Mouse (Mus musculus) C2C12 (cell line): ENCODE data around the gene Derl3. TPM values are rescaled to one million over a fixed set of nuclear protein-coding genes. Genes with fewer than 3 reads are reported as not detected.

Experiments used
- H3K27me3 ChIP-seq: one replicate; pipeline ENCODE4 v1.6.1; 2011; ENCODE audit not compliant: control insufficient read depth, insufficient read depth, insufficient read length
- H3K36me3 ChIP-seq: one replicate; pipeline ENCODE4 v1.6.1; 2011; ENCODE audit not compliant: control insufficient read depth, insufficient read depth
- H3K4me3 ChIP-seq: one replicate; pipeline ENCODE4 v1.5.1; 2011; ENCODE audit warnings: mild to moderate bottlenecking, control low read depth; ENCODE audit not compliant: poor library complexity, insufficient read depth, severe bottlenecking
- H3K79me2 ChIP-seq: one replicate; pipeline ENCODE4 v1.6.1; 2011; ENCODE audit not compliant: control insufficient read depth, insufficient read depth
- H3K79me3 ChIP-seq: one replicate; pipeline ENCODE4 v1.6.1; 2011; ENCODE audit warnings: low read depth, control low read depth
- H3ac ChIP-seq: one replicate; pipeline ENCODE3; 2011; ENCODE audit warnings: low read depth; ENCODE audit not compliant: control insufficient read depth, insufficient read length
- CEBPB ChIP-seq: IDR thresholded peaks from one replicate; pipeline ENCODE4 v1.6.1; 2011; ENCODE audit warnings: low read depth, mild to moderate bottlenecking, control low read depth, moderate library complexity
- CTCF ChIP-seq: IDR thresholded peaks from one replicate; pipeline ENCODE4 v1.5.1; 2011; ENCODE audit not compliant: control insufficient read depth, insufficient read depth, insufficient read length
- FOSL1 ChIP-seq: IDR thresholded peaks from one replicate; pipeline ENCODE4 v1.8.0; 2011; ENCODE audit warnings: mild to moderate bottlenecking, low read length; ENCODE audit not compliant: poor library complexity, insufficient read depth, severe bottlenecking
- MAX ChIP-seq: IDR thresholded peaks from one replicate; pipeline ENCODE4 v1.6.1; 2011; ENCODE audit warnings: mild to moderate bottlenecking, control low read depth
- MYOD1 ChIP-seq: IDR thresholded peaks from one replicate; pipeline ENCODE4 v1.6.1; 2011; ENCODE audit warnings: low read depth; ENCODE audit not compliant: control insufficient read depth, insufficient read length
- MYOG ChIP-seq: IDR thresholded peaks from one replicate; pipeline ENCODE4 v1.6.1; 2011; ENCODE audit not compliant: control insufficient read depth, insufficient read length; ENCODE audit errors: extremely low read depth
- USF1 ChIP-seq: IDR thresholded peaks from one replicate; pipeline ENCODE4 v1.6.1; 2011; ENCODE audit warnings: low read depth, mild to moderate bottlenecking, control low read depth, moderate library complexity
- polyA plus RNA-seq: library from polyadenylated mRNA; unstranded; fragments of >200 nt; fragmentation: generic; extraction: Trizol; gene quantifications from one replicate; pipeline ENCODE4 v1.2.1, GENCODE M21; 2012; ENCODE audit warnings: missing spikeins

The Derl3 gene
- polyA plus RNA-seq, 1 experiment: 0.25 TPM

DNA sequence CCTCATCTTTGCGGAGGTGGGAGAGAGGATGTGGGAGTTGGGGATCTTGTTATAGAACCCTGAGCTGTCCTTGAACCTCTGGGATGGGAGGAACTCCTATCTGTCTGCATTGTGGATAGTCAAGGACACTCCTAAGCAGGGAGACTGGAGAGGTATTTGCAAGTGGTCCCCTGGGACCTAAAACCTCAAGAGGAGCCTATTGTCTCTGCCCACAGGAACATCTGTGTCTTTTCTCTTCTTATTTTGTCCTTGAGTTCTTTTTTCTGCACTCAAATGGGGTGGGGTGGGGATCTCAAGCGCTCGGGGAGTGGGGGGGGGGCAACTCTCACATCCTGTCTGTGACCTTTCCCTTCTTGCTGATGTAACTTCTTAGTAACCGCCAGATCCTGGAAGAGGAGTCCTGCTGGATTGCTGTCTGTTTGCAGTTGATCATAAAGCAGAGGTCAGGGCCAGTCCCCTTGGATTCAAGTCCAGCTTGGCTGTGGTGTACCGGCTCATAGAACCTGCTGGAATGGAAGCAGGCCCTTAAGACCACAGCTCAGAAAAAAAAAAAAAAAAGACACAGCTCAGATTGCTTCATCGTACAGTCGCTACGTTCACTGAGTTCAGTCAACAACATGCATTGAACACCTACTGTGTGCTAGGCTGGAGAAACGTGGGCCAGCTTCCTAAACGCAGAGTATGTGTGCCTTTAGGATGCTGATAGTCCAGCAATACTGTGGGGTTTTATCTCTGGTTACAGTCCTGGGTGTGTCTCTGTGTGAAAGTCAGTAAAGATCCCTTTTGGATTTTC lies 44.8 kb downstream of the Derl3 start:
- H3K79me2 ChIP-seq: no peaks in the 10 kb centered on the region
- H3K27me3 ChIP-seq: no peaks in the 10 kb centered on the region
- H3ac ChIP-seq: no peak overlapping the region
- H3K4me3 ChIP-seq: no peak overlapping the region
- no peaks in the 10 kb centered on the region for H3K36me3 ChIP-seq
- no peak for TF ChIP-seq MYOD1
- no peak for TF ChIP-seq MAX
- no peak for TF ChIP-seq FOSL1
- TF ChIP-seq USF1: no peak
- TF ChIP-seq CTCF: no peak
- TF ChIP-seq CEBPB: peak; percentile 59
- TF ChIP-seq MYOG: no peak
- H3K79me3 ChIP-seq: no peaks in the 10 kb centered on the region

DNA sequence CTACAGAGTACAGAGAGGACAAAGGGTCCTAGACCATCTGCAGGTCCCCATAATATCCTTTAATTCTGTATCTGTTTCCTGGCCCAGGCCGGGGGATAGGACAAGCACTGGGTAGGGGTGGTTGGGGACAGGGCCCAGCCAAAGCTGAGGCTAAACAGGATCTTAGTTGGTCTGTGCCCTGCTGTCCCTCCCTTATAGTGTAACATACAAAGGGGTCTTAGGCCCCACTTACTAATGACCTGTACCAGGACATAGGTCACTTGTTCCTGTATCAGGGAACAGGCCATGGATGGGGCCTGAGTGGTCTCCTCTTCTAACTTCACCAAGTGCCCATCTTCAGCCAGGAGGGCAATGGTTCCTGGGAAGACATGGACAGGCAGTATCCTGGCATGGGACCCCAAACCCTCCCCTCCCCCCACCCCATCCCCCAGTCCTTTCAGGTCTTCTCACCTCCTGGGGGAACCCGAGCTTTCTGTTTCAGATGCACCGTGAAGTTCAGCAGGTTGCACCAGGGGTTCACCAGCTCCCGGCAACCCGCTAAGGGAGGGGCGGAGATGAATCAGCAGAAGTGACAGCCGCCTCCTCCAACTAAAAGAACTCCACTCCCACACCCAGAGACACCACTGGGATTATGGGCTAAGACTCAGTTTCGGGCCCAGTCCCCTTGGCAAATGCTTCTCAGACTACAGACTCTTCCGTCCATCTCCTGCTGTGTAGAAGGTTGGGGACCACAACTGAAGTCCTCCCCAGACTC lies 46.4 kb downstream of the Derl3 start:
- Histone ChIP-seq H3K4me3 (no peak overlapping the region), H3ac (no peak overlapping the region), H3K36me3 (no peaks in the 10 kb centered on the region), H3K27me3 (no peaks in the 10 kb centered on the region), H3K79me3 (no peaks in the 10 kb centered on the region), H3K79me2 (no peaks in the 10 kb centered on the region)
- TF ChIP-seq MYOD1 (no peak), FOSL1 (no peak), CEBPB (no peak), MAX (no peak), USF1 (no peak), MYOG (no peak), CTCF (no peak)

DNA sequence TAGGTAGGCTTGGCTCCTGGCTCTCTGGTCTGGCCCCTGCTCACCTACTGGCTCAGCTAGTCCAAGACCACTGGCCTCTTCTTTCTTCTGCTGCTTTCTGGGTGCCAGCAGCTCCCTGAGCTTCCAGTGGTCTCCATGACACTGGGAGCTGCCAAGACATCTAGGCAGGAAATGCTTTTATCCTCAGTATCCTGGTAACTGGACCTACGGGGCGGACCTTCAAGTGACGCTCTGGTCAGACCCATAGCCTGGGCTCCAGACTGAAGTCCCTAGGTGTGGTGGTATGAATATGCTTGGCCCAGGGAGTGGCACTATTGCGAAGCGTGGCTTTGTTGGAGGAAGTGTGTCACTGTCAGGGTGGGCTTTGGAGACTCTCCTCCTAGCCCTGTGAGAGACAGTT lies 47.3 kb downstream of the Derl3 start, which contains the start of gene Gm867:
Gene Gm867 (minus strand): TSS at position 153 of the 400 bp plus-strand sequence.
- no peak within 1 kb of the TSS for H3ac ChIP-seq
- H3K36me3 ChIP-seq: no peaks in the 10 kb centered on the region
- H3K79me3 ChIP-seq: no peaks in the 10 kb centered on the region
- TF ChIP-seq MYOG (no peak), CTCF (no peak), CEBPB (no peak), MAX (no peak), MYOD1 (no peak), USF1 (no peak), FOSL1 (no peak)
- H3K27me3 ChIP-seq: no peaks in the 10 kb centered on the region
- H3K4me3 ChIP-seq: no peak within 1 kb of the TSS
- H3K79me2 ChIP-seq: no peaks in the 10 kb centered on the region

DNA sequence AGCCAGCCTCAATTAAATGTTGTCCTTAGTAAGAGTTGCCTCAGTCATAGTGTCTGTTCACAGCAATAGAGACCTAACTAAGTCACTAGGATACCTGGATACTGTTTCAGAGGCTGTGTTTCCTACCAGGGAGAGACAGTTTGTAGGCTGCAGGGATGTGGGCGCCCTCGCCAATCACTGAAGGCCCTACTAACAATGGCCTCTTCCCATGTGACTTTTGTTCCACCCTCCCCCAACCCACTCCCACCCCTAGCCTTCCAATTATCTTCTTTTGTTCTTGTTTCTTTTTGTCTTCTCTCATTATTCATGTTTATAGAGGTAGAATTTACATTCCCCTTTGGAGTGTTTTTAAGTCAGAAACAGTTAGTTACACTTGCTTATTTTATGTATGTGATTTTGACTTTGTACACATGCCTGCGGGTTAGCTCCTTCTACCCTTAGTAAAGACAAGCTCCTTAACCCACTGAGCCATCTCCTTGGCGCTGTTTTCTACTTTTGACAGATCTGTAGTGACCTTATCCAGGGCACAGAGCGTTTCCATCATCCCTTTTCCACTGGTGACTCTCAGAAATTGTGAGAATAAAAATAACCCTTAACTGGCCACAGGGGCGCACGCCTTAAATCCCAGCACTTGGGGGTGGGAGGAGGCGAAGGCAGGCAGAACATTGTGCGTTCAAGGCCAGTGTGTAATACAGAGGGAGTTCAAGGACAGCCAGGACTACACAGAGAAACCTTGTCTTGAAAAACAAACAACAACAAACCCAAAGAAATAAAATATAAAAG lies 48.0 kb downstream of the Derl3 start:
- Histone ChIP-seq H3ac (no peak overlapping the region), H3K36me3 (no peaks in the 10 kb centered on the region), H3K27me3 (no peaks in the 10 kb centered on the region), H3K79me3 (no peaks in the 10 kb centered on the region), H3K4me3 (no peak overlapping the region), H3K79me2 (no peaks in the 10 kb centered on the region)
- TF ChIP-seq USF1 (no peak), CEBPB (no peak), MYOD1 (no peak), CTCF (no peak), FOSL1 (no peak), MYOG (no peak), MAX (no peak)

DNA sequence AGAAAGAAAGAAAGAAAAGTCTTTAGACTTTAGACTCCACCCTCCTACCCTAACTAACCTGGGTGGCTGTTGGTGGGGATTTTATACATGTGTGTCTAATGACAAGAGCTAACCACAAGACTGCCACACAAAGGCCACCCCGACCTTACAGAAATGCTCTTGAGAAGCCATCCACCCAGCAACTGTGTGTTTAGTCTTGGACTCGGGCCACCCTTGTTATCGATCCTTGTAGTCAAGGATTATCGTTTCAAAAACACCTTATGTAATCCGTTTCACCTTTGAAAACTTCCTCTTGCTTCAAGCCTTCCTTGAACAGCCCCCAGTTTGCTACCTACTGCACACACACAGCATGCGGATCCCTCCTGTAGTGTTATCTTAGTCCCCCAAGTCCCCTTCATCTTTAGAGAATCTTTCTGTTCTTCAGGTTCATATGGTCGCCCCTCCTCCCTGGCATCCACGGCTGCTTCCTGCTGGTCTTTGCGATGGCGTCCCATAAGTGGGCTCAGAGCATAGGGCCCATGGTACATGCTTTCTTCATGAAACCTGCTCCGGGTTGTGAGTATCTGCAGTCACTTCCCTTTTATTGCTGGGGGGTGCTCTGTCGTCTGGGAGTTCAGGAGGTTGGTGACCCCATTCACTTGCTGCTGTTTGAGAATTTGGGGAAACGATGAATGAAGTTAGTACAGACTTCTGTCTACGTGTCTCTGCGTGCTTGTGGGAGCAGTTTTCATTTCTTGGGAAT lies 49.7 kb downstream of the Derl3 start, which contains the start of gene Vpreb3:
Gene Vpreb3 (plus strand): TSS at position 322 of the 742 bp plus-strand sequence.
- no peak for TF ChIP-seq MYOD1
- no peak for TF ChIP-seq USF1
- no peak for TF ChIP-seq CEBPB
- TF ChIP-seq CTCF: no peak
- TF ChIP-seq MYOG: no peak
- TF ChIP-seq MAX: no peak
- TF ChIP-seq FOSL1: no peak
- Histone ChIP-seq H3K4me3 (no peak within 1 kb of the TSS), H3K36me3 (no peaks in the 10 kb centered on the region), H3K79me2 (no peaks in the 10 kb centered on the region), H3ac (no peak within 1 kb of the TSS), H3K79me3 (no peaks in the 10 kb centered on the region), H3K27me3 (no peaks in the 10 kb centered on the region)
